Mouse (Mus musculus) CD8-positive naive resting alpha-beta T cell, adult 2 months (primary cell): ENCODE data around the gene Mlh3.
A peak's percentile ranks its signal among the peaks of the same experiment; 100 is the strongest.

ENCODE experiments used
- DNase-seq, 2 experiments: peaks; one replicate each; pipeline ENCODE4 v3.0.0; 2022; ENCODE audit warnings: low read depth in 2 of 2, low spot score in 2 of 2

Mlh3 gene

DNA sequence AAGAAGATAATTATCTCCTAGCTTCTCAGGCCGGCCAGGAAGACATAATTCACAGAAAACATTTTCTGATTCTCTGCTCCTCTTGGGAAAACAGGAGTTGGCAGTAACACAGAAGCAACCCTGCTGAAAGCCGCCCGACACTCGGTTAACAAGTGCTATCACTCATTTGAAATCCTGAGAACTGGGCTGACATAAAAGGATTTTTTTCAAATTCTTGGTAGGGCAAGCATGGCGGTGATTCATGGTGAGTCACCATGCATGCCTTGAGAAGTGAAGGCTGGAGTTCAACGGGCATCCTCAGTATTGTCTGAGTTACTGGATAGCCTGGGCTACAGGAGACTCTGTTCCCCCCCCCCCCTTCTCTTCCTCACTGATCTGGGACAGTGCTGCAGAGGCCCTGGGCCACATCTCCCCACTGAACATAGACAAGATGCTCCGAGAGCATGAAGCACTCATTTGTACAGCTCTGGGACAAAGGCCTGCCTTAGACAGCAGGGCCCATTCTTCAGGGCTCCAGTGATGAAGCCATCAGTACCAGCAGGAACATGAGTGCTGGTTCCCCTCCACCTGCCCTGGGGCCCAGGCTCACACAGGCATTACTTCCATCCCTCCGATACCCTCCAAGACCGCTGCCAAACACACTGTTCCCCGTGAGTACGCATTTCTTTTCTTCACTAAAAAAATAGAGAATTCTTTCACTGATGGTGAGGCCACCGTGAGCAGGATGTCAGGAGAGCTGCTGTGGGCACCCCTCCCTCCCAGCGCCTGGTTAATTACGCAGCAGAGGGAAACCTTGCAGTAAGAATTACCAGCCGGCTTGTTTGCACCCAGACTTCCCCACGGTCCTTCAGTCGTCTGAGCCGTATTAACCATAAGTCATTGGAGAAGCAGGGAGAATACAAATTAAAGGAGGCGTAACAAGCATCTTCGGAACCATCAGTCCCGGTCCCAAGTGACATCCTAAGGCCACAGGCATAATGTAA is 36.7 kb downstream of the Mlh3 start:
- DNase-seq: no peak

DNA sequence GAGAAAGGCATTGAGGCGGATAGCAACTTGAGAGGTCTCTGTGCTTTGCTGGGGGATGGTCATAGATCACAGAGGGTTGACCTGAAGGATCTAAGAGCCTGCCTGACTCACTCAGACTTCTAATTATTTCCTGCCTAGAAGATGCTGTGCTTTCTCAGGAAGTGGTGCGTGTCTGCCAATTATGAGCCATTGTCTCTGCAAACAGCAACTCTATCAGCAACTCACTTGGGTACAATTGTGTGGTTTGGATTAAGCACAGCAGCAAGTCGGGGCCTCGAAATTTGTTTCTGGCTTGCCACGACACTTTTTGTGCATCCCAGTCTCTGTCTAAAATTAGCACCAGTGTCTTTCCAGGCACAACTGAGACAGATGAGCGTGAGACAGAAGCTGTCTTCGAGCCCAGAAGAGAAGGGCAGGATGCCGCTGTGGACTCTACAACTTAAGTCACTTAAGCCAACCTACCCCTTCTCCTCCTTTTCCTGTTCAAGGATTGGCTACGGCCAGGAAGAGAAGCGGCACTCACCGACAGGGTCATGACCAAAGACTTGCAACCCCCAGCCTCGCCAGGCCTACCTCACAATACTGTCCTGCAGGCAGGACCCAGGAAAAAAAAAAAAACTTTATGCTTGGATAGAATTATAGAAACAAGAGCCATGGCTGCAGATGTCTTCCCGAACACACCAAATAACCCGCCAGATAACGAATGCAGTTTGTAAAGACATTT is 42.4 kb downstream of the Mlh3 start:
- no peak for DNase-seq

DNA sequence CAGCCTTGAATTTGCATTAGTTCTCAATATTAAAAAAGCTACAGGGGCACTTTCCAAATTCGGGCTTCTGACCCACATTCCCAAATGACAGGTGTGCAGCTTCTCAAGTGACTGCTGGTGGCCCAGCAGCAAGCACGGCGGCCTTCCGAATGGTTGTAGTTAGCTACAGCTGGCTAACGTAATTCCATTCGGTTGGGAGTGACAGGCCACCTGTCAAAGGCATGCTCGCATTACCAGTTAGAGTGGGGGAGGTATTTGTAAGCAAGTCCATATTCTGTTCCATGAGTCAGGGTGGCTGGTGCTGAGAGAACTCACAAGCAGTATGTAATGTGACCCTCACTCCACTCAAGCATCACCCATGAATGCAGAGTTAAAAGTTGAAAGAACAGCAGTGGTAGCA is 43.2 kb downstream of the Mlh3 start:
- DNase-seq: no peak

DNA sequence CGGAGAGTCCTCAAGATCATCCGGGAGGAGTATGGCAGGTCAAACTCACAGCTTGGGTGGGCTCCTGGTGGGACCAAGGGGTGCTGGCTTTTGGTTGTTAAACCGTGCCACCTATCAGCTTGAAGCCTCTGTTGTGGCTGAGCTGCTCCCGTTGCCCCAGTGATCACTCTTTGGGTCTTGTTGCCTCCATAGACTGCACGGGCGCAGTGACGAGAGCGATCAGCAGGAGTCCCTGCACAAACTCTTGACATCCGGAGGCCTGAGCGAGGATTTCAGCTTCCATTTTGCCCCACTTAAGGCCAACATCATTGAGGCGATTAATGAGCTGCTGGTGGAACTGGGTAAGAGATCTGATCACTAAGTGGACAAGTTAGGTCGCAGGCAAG is 50.5 kb downstream of the Mlh3 start:
- peak; percentile 37 to 50 for DNase-seq

DNA sequence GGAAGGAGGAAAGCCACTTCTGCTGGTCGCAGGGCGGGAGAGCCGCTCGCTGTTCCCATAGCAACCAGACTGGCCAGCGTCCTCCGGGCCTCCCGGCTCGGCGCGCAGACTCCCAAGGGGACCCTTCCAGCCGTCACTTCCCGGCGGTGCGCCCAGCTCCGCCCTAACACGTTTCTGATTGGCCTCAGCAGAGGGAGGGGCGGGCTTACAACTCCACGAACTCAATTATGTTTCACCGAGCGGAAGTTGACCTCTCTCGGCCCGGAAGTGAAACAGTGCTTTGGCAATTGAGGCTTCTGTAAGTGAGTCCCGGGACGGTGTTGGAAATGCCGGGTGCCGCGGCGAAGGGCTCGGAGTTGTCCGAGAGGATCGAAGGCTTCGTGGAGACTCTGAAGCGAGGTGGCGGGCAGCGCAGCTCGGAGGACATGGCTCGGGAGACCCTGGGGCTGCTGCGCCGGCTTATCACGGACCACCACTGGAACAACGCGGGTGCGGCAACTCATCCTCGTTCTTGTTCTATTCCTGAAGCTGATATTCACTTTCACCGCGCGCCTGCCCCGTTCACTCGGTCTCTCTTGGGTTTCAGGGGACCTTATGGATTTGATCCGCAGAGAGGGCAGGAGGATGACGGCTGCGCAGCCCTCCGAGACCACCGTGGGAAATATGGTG is 51.0 kb downstream of the Mlh3 start, which contains the start of gene Eif2b2:
Gene Eif2b2 (plus strand): TSS at position 246 of the 669 bp plus-strand sequence.
- DNase-seq: peak; percentile 84 to 88

DNA sequence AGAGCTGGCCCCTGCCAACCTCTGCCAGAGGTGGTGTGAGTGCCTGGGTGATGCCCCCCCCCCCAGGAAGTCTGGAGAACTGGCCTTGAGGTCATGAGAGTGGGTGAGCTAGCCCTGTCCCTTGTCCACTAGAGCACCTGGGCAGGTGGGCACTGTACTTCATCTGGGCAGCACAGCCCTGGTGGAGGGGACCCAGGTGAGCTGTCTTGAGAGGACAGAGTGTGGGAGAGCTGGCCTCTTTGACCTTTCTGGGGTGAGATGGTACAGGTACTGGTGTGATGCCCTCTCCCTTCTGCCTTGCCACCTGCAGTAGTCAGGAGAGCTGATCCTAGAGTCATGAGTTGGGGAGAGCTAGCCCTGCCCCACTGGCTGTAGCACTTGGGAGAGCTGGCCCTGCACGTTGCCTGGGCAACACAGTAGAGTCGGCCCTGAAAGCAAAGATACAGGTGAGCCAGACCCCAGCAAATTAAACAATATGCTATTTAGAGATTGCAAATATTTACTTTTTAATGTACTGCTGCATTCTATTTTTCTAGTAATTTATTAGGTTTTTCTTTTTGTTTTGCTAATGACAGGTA is 52.6 kb downstream of the Mlh3 start:
- DNase-seq: no peak

DNA sequence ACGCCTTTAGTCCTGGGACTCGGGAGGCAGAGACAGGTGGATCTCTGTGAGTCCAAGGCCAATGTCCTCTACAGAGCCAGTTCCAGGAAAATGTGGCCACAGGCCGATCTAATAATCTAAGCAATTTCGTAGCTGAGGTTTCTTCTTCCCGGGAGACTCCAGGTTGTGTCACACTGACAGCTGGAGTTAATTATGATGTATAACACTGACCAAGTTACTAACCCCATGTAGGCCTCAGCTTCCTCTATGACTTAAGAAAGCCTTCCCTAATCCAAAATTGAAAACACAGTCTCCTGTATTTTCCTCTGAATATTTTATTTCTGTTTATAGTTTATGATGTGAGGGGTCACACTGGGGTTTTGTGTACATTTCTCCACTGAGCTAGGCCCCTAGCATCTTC is 55.4 kb downstream of the Mlh3 start:
- no peak for DNase-seq

DNA sequence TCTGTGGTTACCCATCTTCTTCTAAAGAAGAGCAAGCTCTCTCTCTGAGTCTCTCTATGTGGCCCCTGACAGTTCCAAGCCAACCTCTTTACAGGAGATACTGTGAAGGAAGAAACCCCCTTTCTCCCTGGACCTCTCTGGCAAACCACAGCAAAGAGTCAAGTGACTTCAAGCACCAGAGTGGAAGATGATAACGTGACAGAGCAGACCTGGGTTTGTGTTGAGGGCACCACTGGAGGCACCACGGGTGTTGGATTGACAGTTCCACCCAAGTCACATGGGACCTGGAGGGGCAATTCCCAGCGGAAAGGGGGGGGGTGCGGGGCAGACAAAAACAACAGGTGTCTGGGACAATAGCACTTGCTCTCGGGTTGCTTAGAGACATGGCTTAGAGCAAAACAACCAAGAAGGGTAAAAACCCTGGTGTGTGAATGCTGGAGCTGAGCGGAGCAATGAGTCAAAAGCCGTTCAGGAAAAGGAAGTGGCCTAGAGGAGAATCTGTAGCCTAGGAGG is 61.7 kb downstream of the Mlh3 start:
- no peak for DNase-seq

DNA sequence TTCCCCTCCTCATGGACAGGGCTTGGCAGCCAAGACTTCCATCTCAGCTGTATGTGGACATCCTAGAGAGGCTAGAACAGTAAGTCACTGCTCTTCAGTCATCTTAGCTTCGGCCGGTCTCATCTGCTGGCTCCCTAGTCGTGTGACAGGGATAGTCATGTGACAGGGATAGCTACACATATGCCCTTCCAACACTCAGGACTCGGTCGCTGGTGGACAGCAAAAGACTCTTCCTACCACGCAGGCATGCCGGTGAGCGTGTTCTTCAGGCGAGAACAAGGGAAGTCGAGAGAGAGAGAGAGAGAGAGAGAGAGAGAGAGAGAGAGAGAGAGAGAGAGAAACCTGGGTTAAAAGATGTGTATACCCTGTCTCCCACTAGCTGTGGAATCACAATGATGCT is 65.0 kb downstream of the Mlh3 start:
- no peak for DNase-seq

DNA sequence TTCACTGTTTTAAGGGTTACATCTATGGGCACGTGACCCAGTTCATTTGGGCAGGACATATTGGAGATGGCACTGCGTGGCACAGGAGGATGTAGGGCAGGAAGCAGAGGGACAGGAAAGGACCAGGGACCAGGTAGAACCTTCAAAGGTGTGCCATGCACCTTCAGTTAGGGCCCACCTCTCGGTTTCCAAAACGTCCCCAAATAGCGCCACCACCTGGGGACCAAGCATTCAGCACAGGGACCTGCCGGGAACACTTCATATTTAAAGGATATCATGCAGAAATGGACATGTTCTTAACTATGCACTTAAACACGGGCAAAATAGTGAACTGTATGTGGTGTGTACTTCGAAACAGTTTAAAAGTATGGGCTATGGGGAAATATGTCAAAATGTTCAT is 66.3 kb downstream of the Mlh3 start:
- DNase-seq: no peak

DNA sequence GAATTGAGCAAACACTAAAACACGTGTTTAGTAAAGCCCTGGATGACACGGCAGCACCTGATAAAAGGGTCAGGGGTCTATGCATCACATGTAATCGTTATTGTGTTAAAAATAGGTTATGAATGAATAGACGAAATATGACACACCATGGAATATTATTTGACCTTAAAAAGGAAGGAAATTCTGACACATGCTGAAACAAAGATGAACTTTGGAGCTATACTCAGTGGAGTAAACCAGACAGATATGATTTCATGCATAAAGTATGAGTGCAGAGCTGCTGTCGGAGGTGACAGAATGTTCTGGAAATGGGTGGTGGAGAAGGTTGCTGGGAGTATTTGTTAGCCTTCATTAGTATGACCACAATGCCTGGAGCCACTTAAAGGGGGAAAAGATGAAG is 66.7 kb downstream of the Mlh3 start:
- no peak for DNase-seq

DNA sequence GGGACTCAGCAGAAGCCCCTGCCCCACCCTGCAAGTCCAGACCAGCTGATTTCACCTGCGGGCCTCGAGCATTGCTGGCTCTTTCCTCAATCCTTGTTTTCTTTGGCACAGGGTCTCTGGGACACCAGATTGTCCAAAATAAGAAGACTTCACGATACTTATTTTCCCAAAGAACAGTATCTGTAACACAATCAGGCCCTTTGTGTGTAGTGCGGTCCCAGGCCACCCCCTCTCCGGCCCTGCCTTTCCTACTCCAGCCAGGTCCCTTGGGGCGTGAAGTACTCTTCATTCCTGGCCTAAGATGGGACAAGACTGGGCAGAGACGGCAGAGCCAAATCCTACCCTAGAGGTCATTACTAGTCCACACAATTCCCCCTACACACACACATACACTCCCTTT is 68.2 kb downstream of the Mlh3 start:
- no peak for DNase-seq

DNA sequence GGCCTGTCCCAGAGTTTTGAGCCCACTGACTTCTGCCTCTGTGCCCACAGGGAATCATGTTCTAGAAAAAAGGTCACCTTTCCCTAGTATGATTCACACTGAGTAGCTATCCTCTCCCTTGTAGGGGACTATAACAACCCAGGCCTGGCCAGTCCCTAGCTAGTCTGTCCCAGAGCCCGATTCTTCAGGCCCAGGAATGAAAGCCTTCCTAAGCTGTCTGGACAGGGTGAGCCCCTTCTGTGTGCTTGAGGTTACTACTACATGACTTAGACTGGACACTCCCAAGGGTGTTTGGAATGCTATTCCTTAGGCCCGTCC is 68.6 kb downstream of the Mlh3 start:
- no peak for DNase-seq

DNA sequence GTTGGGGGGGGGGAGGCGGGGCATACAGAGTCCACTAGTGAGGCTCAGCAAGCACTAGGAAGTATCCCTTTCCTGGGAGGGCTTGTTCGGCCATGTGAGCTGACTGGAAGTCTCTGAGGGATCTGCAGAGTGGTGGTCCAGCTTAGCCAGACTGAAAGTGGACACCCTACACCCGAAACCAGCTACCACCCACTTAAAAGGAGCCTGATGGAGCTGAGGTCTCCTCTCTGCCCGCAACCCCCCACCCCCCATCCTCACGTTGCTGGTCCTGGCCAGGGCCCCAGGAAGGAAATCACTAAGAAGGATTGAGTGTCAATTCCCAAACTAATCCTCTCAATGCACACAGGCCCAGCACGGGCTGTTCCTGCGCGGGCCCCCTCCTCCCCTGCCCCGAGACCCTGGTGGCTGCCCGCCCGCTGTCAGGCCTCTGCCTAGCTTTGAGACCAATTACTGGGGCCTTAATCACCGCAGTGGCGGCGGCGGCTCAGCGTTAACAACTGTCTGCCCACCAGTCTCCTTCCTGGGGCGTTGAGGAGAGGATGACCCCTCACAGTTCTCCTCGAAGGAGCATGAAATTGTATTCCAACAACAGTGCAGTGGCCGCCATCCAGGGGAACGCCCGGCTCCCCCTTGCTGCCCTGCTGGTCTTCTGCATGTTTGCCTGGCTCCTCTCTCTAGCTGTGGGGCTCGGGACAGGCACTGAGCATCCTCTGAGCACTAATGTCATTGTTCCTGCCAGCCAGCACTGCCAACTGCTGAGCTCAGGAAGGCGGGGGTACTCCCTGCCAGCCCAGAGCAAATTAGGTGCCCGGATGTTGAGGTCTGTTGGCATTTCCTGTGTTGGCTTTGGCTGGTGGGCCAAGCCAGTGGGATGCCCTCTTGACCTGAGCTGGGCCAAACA is 69.2 kb downstream of the Mlh3 start:
- no peak for DNase-seq

DNA sequence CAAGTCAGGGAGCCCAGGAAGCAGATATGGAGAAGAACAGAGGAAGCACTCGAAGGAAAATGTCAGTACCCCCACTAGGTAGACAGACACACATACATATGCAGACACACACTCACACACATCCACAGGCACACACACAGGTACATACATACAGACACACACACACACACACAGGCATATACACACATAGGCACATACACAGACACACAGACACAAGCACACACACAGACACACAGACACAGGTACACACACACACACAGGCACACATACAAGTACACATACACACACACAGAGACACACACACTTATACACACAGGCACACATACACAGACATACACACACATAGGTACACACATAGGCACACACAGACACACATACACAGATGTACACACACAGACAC is 70.4 kb downstream of the Mlh3 start:
- no peak for DNase-seq

DNA sequence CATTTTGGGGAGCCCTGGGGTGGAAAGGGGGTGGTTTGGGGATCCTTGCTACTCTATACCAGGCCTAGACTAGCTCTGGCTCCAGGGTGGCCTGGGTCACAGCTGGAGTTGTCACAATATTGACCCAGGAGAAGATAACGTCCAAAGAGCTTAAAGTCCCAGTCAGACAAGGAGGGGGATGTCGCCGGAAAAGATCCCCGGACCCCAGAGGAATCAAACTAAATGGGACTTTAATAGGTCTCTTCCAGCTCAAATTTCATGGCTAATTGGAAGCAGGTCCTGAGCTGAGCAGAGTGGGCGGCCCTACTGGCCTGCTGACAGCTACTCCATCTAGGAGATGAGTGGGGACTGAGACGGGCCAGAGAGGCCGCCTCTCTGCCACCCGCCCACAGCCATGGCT is 72.5 kb downstream of the Mlh3 start:
- no peak for DNase-seq

DNA sequence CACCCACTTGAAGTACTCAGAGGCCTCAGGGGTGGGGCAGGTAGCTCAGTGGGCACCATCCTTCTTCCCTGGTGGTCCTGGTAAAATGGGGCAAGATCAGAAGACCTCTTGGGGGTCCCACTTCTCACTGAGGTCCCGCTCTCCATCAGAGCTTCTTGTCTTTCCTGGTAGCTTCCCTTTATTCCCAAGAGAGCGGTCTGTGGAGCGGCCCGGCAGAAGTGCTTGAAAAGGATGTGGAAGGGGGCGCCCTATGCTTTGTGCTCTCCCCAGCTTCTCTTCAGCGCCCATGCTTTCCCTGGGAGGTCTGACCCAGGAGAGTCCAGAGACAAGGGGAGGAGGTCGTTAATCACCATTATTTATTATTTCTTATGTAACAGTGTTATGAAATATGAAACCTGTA is 73.0 kb downstream of the Mlh3 start:
- no peak for DNase-seq

DNA sequence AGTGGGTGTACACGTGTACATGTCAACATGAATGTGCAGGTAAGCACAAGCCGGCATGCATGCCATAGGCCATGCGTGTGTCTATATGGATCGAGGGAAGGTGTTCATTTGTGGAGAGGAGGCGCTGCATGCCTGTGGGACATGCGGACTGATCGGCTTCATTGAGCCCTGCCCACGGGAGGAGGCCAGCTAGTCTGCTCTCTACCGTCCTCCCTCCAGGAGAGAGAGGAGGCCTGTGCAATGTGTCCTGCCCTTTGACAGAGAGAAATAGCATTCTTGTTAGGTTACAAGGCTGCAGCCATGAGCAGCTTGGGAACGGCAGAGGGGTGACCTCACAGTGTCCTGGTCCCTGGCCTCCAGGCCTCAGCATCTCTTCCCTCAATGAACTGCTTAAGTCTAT is 74.2 kb downstream of the Mlh3 start:
- DNase-seq: no peak

DNA sequence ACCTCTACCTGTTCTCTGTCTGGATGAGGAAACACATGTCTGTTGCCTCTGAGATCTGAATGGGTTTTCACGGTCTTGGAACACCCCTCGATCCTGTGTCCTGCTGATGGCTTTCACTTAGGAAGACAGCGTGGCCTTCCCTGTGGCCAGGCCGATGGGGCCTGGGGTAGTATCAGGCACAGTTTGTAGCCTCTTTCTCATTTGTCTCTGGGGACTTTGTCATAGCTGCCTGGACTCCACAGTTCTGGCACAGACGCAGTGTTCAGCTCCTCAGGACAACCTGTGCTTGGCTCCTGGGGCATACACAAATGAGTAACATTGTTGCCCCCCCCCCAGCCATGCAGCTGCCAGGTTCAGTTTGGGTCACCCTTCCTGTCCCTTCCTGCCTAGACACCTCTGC is 75.3 kb downstream of the Mlh3 start:
- no peak for DNase-seq

DNA sequence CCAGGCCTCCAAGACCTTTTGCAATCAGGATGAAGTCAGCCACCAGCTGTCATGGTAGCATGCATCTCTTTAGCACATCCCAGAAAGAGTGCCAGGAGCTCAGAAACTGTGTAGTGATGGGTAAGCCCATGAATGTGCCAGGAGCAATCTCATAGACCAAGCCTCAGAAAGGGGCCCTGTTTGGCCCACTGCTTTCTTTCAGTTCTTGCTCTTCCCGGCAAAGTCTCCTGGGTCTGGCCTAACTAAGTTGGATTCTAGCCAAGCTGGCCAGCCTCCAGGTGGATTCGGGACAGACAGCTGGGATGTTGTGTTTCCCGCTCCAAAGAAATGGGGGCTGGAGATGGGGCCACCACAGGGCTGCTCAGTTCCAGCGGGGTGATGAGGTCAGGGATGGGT is 75.8 kb downstream of the Mlh3 start:
- no peak for DNase-seq
